Mouse (Mus musculus): ENCODE results near the gene Rimbp2. TPM values are rescaled to one million over a fixed set of nuclear protein-coding genes. Genes with fewer than 3 reads are reported as not detected.

Rimbp2 gene
- polyA plus RNA-seq, 1 experiment from 2014 or later, result 0.72 TPM

DNA sequence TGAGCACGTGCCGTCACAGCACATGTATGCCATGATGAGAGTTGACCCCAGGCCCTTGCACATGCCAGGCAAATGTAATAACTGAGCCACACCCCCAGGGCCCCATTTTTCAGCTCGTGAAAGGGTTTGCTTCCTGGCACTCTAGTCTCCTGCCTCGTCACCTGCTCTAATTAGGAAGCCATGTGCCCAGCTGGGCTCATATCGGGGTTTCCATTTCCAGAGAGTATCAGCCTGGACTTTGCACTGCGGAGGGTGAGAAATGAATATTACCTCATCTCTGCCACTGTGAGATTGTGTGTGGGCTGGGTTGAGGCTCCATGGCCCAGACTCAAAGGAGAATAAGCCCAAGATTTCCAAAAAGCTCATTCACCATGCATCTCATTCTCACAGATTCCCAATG is 138.2 kb downstream of the Rimbp2 start:
- no peak overlapping the region for H3K9ac ChIP-seq (ENCODE audit: low read length)
- H3K4me2 ChIP-seq (ENCODE audit: low read length), result no peak overlapping the region
- H3K4me3 ChIP-seq (ENCODE audit: low read depth, low read length), result no peak overlapping the region
- no peaks in the 10 kb centered on the region for H3K4me1 ChIP-seq (replicated peaks; ENCODE audit: control insufficient read depth, insufficient read depth, low read length)
- no peaks in the 10 kb centered on the region for H3K36me3 ChIP-seq (ENCODE audit: control insufficient read depth, insufficient read depth, low read length)
- no peaks in the 10 kb centered on the region for H3K27me3 ChIP-seq (replicated peaks; ENCODE audit: control insufficient read depth, insufficient read depth, low read length)
- no peak for DNase-seq (ENCODE audit: low spot score)
- 76% methylated on average over 6 of the region's 6 CpGs for WGBS
- no peak overlapping the region for H3K27ac ChIP-seq (ENCODE audit: low read depth)
- no peaks in the 10 kb centered on the region for H3K9me3 ChIP-seq (ENCODE audit: control insufficient read depth, low read length)
- ATAC-seq (replicated peaks; ENCODE audit: low FRiP score, low TSS enrichment, low read depth), result no peak

DNA sequence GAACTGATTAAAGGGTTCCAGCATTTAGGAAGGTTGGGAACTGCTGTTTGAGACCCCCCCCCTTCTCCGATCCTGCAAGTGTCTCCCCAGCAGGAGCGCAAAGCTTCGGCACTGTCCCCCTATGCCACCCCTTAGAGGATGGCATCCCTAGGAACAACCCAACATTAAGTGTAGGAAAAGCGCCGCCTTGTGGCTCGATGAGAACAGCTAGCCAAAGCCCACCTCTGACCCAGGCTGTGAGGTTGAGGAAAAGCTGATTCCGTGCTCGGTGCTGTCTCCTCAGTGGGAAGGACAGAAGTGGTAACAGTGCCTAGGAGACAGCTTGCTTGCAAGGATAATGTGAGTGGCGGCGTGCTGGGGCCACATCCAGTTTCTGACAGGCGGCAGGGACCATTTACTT is 140.2 kb downstream of the Rimbp2 start:
- DNase-seq (ENCODE audit: low spot score), result no peak

DNA sequence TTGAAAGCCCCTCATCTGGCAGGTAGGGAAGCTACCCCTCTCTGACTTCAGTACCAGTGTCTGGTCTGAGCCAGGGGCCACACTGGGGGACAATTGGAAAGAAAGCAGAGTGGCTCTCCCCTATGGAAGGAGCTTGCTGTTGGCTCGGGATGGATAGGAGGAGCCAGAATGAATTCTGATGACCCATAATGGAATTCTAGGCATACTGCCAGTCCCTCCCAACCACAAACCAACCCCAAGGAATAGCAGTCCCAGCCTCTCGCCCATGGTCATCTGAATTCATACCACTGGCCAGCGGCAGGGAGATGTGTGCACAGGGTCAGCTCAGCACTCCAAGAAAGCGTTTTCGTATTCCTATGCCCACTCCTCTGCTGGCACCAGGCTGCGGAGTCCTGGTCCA is 141.9 kb downstream of the Rimbp2 start:
- Histone ChIP-seq H3K9ac (ENCODE audit: low read length) (no peak overlapping the region), H3K9me3 (ENCODE audit: control insufficient read depth, low read length) (no peaks in the 10 kb centered on the region), H3K4me2 (ENCODE audit: low read length) (no peak overlapping the region), H3K27ac (ENCODE audit: low read depth) (no peak overlapping the region), H3K27me3 (replicated peaks; ENCODE audit: control insufficient read depth, insufficient read depth, low read length) (no peaks in the 10 kb centered on the region), H3K4me3 (ENCODE audit: low read depth, low read length) (no peak overlapping the region), H3K4me1 (replicated peaks; ENCODE audit: control insufficient read depth, insufficient read depth, low read length) (no peaks in the 10 kb centered on the region), H3K36me3 (ENCODE audit: control insufficient read depth, insufficient read depth, low read length) (no peaks in the 10 kb centered on the region)
- 89% methylated on average over 6 of the region's 6 CpGs for WGBS
- no peak for DNase-seq (ENCODE audit: low spot score)
- no peak for ATAC-seq (replicated peaks; ENCODE audit: low FRiP score, low TSS enrichment, low read depth)

More for the DNA sequence above, 140.2 kb downstream of the Rimbp2 start:
- Histone ChIP-seq H3K36me3 (ENCODE audit: control insufficient read depth, insufficient read depth, low read length) (no peaks in the 10 kb centered on the region), H3K27me3 (replicated peaks; ENCODE audit: control insufficient read depth, insufficient read depth, low read length) (no peaks in the 10 kb centered on the region), H3K4me3 (ENCODE audit: low read depth, low read length) (no peak overlapping the region), H3K27ac (ENCODE audit: low read depth) (no peak overlapping the region), H3K9me3 (ENCODE audit: control insufficient read depth, low read length) (no peaks in the 10 kb centered on the region), H3K4me2 (ENCODE audit: low read length) (no peak overlapping the region), H3K4me1 (replicated peaks; ENCODE audit: control insufficient read depth, insufficient read depth, low read length) (no peaks in the 10 kb centered on the region), H3K9ac (ENCODE audit: low read length) (no peak overlapping the region)
- WGBS, result 27% methylated on average over 11 of the region's 11 CpGs
- no peak for ATAC-seq (replicated peaks; ENCODE audit: low FRiP score, low TSS enrichment, low read depth)

DNA sequence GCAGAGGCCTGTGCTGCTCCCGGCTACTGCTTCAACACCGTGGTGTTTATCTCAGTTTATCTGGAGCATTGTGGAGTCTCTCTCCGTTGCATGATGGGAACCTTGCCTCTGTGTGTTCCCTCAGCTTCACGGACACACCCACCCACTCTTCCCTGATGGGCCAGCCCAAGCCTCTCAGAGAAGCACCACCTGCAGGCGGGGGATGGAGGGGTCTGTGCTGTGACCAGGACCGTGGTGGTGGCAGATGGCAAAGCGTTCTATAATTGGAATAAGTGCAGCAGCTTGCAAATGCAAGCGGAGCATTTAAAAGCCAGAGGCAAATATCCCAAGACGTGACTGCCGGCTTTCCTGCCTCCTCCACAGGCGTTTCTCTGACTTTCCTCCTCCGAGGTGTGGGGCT is 143.3 kb downstream of the Rimbp2 start:
- H3K27ac ChIP-seq (ENCODE audit: low read depth), result no peak overlapping the region
- no peaks in the 10 kb centered on the region for H3K36me3 ChIP-seq (ENCODE audit: control insufficient read depth, insufficient read depth, low read length)
- H3K4me2 ChIP-seq (ENCODE audit: low read length), result no peak overlapping the region
- no peak overlapping the region for H3K4me3 ChIP-seq (ENCODE audit: low read depth, low read length)
- no peak for ATAC-seq (replicated peaks; ENCODE audit: low FRiP score, low TSS enrichment, low read depth)
- no peaks in the 10 kb centered on the region for H3K27me3 ChIP-seq (replicated peaks; ENCODE audit: control insufficient read depth, insufficient read depth, low read length)
- no peaks in the 10 kb centered on the region for H3K9me3 ChIP-seq (ENCODE audit: control insufficient read depth, low read length)
- no peak for DNase-seq (ENCODE audit: low spot score)
- H3K4me1 ChIP-seq (replicated peaks; ENCODE audit: control insufficient read depth, insufficient read depth, low read length), result no peaks in the 10 kb centered on the region
- WGBS, result 62% methylated on average over 12 of the region's 12 CpGs
- no peak overlapping the region for H3K9ac ChIP-seq (ENCODE audit: low read length)

DNA sequence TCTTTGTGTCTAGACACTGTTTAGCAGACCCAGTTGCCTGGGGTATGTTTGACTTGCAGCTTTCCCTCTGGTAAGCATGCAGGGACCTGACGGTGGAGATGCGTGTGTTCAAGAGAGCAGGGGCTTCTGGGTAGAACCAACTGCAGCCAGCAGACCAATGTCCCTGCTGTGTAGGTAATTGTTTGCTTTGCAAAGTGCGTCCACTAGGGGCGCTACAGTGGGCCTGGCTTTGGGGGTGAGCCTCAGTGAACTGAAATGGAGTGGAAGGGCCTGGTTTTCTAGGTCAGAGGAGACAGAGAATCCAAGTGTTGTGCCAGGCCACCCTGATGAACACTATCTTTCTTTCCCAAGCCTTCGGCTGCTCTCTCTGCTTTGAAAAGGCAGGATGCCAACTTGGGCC is 143.9 kb downstream of the Rimbp2 start:
- Histone ChIP-seq H3K27ac (ENCODE audit: low read depth) (no peak overlapping the region), H3K27me3 (replicated peaks; ENCODE audit: control insufficient read depth, insufficient read depth, low read length) (no peaks in the 10 kb centered on the region), H3K4me3 (ENCODE audit: low read depth, low read length) (no peak overlapping the region), H3K9me3 (ENCODE audit: control insufficient read depth, low read length) (no peaks in the 10 kb centered on the region), H3K36me3 (ENCODE audit: control insufficient read depth, insufficient read depth, low read length) (no peaks in the 10 kb centered on the region), H3K4me1 (replicated peaks; ENCODE audit: control insufficient read depth, insufficient read depth, low read length) (no peaks in the 10 kb centered on the region), H3K9ac (ENCODE audit: low read length) (no peak overlapping the region), H3K4me2 (ENCODE audit: low read length) (no peak overlapping the region)
- ATAC-seq (replicated peaks; ENCODE audit: low FRiP score, low TSS enrichment, low read depth) (no peak), DNase-seq (ENCODE audit: low spot score) (peak; percentile 63)
- WGBS, result 50% methylated on average over 5 of the region's 5 CpGs

DNA sequence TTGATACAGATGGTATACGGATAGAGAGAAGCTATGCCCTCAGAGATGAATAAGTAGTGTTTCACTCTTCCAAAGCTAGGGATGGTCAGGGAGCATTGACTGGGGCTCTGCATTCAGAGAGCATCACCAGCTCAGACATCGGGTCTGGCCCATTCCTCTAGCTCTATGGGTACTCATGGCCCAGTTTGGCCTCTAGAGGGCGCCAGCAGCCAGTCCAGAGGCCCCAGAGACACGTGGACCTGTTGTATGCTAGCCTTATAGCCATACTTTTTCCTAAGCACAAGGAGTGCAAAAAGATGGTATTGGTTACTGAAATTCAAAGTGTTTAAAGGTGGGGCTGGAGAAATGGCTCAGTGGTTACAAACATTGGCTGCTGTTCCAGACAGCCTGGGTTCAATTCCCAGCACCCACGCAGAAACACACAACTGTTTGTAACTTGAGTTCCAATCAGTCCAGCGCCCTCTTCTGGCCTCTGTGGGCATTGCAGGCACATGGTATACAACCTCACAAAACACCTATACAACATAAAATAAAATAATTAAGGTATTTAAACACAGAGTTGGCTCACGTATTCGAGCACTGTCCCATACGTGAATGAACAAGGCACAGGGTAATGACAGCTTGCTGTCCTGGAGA is 144.6 kb downstream of the Rimbp2 start:
- no peaks in the 10 kb centered on the region for H3K36me3 ChIP-seq (ENCODE audit: control insufficient read depth, insufficient read depth, low read length)
- WGBS, result 63% methylated on average over 9 of the region's 9 CpGs
- H3K27ac ChIP-seq (ENCODE audit: low read depth), result no peak overlapping the region
- no peaks in the 10 kb centered on the region for H3K4me1 ChIP-seq (replicated peaks; ENCODE audit: control insufficient read depth, insufficient read depth, low read length)
- H3K9me3 ChIP-seq (ENCODE audit: control insufficient read depth, low read length), result no peaks in the 10 kb centered on the region
- ATAC-seq (replicated peaks; ENCODE audit: low FRiP score, low TSS enrichment, low read depth), result no peak
- no peak overlapping the region for H3K4me3 ChIP-seq (ENCODE audit: low read depth, low read length)
- no peak for DNase-seq (ENCODE audit: low spot score)
- no peak overlapping the region for H3K9ac ChIP-seq (ENCODE audit: low read length)
- no peak overlapping the region for H3K4me2 ChIP-seq (ENCODE audit: low read length)
- H3K27me3 ChIP-seq (replicated peaks; ENCODE audit: control insufficient read depth, insufficient read depth, low read length), result no peaks in the 10 kb centered on the region

DNA sequence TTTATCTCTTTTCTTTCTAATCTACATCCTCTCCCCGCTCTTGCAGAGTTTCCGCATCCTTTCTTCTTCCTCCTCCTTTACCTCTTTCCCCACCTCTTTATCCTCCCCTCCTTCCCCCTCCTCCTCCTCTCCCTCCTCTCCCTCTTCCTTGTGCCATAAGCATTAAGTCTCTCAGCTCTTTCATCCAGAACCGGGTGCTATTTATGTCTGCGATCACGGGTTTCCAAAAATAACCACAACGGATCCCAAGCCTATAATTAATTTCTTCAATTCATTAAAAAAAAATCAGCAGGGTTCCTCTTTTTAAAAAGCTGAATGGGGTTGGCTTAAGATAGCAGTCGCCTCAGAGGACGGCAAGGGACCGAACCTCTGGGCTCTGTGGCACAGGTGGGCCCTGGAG is 145.9 kb downstream of the Rimbp2 start:
- Histone ChIP-seq H3K9me3 (ENCODE audit: control insufficient read depth, low read length) (no peaks in the 10 kb centered on the region), H3K4me2 (ENCODE audit: low read length) (no peak overlapping the region), H3K36me3 (ENCODE audit: control insufficient read depth, insufficient read depth, low read length) (no peaks in the 10 kb centered on the region), H3K4me3 (ENCODE audit: low read depth, low read length) (no peak overlapping the region), H3K9ac (ENCODE audit: low read length) (no peak overlapping the region), H3K27ac (ENCODE audit: low read depth) (no peak overlapping the region), H3K27me3 (replicated peaks; ENCODE audit: control insufficient read depth, insufficient read depth, low read length) (no peaks in the 10 kb centered on the region), H3K4me1 (replicated peaks; ENCODE audit: control insufficient read depth, insufficient read depth, low read length) (no peaks in the 10 kb centered on the region)
- 82% methylated on average over 9 of the region's 9 CpGs for WGBS
- ATAC-seq (replicated peaks; ENCODE audit: low FRiP score, low TSS enrichment, low read depth) (no peak), DNase-seq (ENCODE audit: low spot score) (no peak)

DNA sequence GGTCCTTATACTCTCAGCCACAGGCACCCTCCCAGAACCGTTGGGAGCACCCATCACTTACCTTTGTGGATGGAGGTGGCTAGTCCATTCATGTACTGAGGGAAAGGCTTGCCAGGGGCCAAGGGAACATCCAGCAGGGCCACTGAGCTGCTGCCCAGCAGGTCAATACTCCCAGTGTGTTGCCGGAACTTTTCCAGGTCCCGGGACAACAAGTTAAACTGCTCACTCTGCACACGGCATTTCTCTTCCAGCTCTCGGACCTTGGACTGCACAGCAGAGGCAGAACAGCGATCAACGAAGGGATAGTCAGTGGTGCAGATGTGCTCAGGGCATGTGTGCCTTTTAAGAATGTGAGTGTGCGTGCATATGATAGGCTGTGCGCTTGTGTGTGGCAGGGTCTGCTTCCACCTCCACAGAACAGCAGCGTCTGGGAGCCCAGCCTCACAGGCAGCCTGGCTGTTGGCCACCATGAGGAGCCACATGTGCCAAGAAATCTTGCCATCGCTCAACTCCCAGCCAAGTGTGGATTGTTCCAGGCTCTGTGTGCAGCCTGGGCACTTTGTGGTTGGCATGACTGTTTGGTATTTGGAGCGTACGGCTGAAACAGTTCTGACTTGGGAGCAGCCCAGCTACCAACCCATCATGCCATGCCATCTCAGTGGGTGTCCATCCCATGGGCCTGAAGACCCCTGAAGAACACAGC is 146.8 kb downstream of the Rimbp2 start:
- Histone ChIP-seq H3K9ac (ENCODE audit: low read length) (no peak overlapping the region), H3K4me1 (replicated peaks; ENCODE audit: control insufficient read depth, insufficient read depth, low read length) (no peaks in the 10 kb centered on the region), H3K4me2 (ENCODE audit: low read length) (no peak overlapping the region), H3K9me3 (ENCODE audit: control insufficient read depth, low read length) (no peaks in the 10 kb centered on the region), H3K4me3 (ENCODE audit: low read depth, low read length) (no peak overlapping the region), H3K27ac (ENCODE audit: low read depth) (no peak overlapping the region), H3K27me3 (replicated peaks; ENCODE audit: control insufficient read depth, insufficient read depth, low read length) (no peaks in the 10 kb centered on the region), H3K36me3 (ENCODE audit: control insufficient read depth, insufficient read depth, low read length) (no peaks in the 10 kb centered on the region)
- 88% methylated on average over 13 of the region's 13 CpGs for WGBS
- ATAC-seq (replicated peaks; ENCODE audit: low FRiP score, low TSS enrichment, low read depth) (no peak), DNase-seq (ENCODE audit: low spot score) (no peak)

DNA sequence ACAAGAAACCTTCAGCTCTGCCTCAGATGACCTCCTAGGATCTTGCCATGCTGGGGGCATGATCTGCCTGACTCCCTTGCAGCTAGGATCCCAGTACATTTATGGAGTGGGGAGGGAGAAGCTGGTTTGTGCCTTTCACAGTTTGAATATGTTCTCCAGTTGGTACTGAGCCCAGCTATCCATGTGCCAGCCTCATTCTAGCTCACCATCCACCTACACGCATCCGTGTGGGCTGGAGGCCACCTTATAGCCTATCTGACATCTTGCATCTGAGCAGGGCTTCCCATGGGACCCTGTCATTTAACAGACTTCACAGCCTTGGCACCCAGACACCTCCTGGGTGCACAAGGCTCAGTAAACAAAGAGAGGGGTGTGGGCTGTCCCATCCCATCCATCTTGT is 148.2 kb downstream of the Rimbp2 start:
- Histone ChIP-seq H3K4me2 (ENCODE audit: low read length) (no peak overlapping the region), H3K36me3 (ENCODE audit: control insufficient read depth, insufficient read depth, low read length) (no peaks in the 10 kb centered on the region), H3K27me3 (replicated peaks; ENCODE audit: control insufficient read depth, insufficient read depth, low read length) (no peaks in the 10 kb centered on the region), H3K9ac (ENCODE audit: low read length) (no peak overlapping the region), H3K27ac (ENCODE audit: low read depth) (no peak overlapping the region), H3K4me1 (replicated peaks; ENCODE audit: control insufficient read depth, insufficient read depth, low read length) (no peaks in the 10 kb centered on the region), H3K4me3 (ENCODE audit: low read depth, low read length) (no peak overlapping the region), H3K9me3 (ENCODE audit: control insufficient read depth, low read length) (no peaks in the 10 kb centered on the region)
- ATAC-seq (replicated peaks; ENCODE audit: low FRiP score, low TSS enrichment, low read depth) (no peak), DNase-seq (ENCODE audit: low spot score) (no peak)
- 88% methylated on average over 2 of the region's 2 CpGs for WGBS
